Mouse (Mus musculus): ENCODE results near the gene Sema3b.
A peak's percentile ranks its signal among the peaks of the same experiment; 100 is the strongest.

Gene Sema3b

GRCm38 (mm10) chr9:107633091-107633660 lies 24.1 kb upstream of the Sema3b start:
- DNase-seq (ENCODE audit: extremely low read depth, low read depth) = no peak

DNA sequence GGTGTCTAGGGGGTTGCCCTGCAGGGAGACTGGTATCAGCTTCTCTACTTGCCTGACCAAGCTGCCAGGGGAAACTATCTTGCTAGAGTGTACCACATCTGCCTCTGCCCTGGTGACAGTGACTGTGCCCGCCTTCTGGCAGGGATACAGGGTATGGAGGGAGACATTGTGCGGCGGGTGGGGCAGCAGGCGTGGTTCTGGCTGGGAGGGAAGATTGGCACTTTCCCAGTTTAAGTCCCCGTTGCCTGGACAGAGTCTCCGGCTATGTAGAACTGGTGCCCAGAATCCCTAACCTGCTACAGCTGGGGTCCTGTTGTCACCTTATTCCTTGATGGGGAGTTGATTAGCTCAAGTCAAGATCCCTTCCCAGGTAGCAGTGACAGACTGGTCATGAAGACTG lies 23.4 kb upstream of the Sema3b start:
- DNase-seq (ENCODE audit: extremely low read depth, low read depth) = no peak

- DNase-seq (ENCODE audit: extremely low read depth, low read depth) = no peak
Measured at GRCm38 (mm10) chr9:107631861-107632260, 22.8 kb upstream of the Sema3b start.

GRCm38 (mm10) chr9:107631311-107631826 lies 22.3 kb upstream of the Sema3b start:
- no peak for DNase-seq (ENCODE audit: extremely low read depth, low read depth)

- no peak for DNase-seq (ENCODE audit: extremely low read depth, low read depth)
Measured at GRCm38 (mm10) chr9:107630576-107630975, 21.5 kb upstream of the Sema3b start.

- no peak for DNase-seq (ENCODE audit: extremely low read depth, low read depth)
Measured at GRCm38 (mm10) chr9:107629901-107630425, 20.9 kb upstream of the Sema3b start.

- no peak for DNase-seq (ENCODE audit: extremely low read depth, low read depth)
Measured at GRCm38 (mm10) chr9:107629411-107629730, 20.3 kb upstream of the Sema3b start.

- peak; percentile 80 for DNase-seq (ENCODE audit: extremely low read depth, low read depth)
Measured at GRCm38 (mm10) chr9:107628721-107629410, 19.8 kb upstream of the Sema3b start.

DNA sequence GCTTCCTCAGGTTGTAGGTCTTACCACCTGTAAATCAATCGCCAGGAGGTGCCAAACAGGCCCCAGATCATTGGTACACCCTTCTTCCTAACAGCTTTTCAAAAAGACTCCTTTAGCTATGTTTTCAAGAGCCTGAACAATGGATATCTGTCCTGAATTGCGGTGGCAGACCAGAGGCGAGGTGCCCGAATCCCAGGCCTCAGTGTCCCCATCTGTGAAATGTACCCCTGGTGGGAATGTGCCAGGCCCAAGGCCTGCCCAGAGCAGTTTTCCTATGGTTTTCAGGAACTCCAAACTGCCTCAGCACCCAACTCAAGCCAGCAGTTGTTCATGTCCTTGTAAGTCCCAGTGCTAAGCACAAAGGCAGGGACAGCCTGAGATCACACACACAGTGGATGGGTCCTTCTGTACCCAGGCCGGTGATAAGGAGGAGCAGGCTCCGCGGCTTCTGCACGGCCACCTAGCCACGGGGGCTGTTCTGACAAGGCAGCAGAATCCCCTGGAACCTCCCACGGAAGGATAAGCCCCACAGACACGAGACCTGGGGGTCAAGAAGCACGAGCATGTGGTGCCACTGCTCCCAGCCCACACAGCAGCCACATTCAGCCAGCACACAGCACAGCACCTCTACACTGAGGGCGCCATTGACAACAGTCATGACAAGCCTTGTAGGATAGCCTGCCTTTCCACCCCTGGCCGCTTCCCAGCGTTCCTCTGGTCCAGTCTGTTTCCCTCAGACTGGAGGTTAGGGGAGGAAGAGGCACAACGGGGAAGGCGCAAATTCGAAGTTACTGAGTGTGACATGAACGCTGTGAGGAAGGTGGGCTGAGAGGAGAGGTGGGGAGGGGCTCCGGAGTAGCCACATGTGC lies 18.6 kb upstream of the Sema3b start:
- DNase-seq (ENCODE audit: extremely low read depth, low read depth) = no peak

GRCm38 (mm10) chr9:107626844-107627277 lies 17.8 kb upstream of the Sema3b start:
- no peak for DNase-seq (ENCODE audit: extremely low read depth, low read depth)

DNA sequence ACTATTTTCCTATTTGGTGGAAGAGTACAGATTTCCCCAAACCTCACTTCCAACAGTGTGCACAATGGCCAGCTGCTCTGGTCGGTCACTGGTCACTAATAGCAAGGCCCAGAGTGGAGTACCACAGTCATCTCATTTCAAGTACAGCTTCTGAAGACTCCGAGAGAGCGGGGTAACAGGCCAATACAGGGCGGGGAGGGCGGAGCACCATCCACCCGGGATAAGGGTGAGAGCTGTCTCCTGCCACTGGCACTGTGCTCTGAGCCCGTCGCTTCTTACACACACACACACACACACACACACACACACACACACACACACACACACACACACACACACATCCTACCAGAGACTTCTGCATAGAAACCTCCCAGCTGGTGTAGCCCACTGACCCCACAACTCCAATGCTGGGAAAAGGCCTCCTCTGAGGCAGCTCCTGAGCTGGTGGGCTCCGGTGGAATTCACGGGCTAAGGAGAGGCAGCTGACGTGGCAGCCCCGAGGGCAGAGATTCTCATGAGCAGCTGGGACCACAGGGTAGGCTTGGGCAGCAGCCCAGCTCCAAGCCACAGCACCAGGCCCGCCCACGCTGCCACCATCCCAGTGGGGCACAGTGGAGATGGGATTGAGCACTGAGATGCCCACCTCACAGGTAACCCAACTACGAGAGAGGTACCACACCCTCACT lies 17.3 kb upstream of the Sema3b start:
- no peak for DNase-seq (ENCODE audit: extremely low read depth, low read depth)

DNA sequence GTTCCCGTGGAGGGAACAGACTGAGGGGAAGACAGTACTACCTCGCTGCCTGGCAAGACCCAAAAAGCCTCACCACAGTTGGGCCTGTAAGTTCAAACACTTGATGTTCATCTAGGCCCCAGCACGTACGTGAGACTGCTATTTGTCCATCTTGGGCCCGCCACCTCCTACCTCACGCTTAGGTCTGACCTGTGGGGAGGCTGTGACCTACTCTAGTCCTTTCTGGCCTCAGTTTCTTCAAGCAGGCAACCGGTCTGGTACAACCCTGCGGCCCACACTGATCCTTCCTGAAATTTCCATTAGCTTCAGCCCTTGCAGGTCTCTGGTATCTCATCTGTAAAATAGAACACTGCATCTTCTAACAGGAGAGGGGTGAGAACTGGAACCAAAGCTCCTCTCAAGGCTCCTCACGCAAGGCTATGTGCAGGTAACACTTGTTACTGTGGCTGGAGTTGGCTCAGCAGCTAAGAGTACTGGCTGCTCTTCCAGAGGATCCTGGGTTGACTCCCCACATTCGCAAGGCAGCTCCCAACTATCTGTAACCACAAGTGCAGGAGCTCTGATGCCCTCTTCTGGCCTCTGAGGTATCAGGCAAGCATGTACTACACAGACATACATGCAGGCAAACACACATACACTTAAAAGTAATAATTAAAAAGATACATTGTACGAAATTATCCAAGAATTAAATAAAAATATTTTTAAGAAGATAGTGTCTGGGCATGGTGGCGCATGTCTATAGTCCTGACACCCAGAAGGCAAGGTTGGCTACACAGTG lies 16.5 kb upstream of the Sema3b start:
- no peak for DNase-seq (ENCODE audit: extremely low read depth, low read depth)

DNA sequence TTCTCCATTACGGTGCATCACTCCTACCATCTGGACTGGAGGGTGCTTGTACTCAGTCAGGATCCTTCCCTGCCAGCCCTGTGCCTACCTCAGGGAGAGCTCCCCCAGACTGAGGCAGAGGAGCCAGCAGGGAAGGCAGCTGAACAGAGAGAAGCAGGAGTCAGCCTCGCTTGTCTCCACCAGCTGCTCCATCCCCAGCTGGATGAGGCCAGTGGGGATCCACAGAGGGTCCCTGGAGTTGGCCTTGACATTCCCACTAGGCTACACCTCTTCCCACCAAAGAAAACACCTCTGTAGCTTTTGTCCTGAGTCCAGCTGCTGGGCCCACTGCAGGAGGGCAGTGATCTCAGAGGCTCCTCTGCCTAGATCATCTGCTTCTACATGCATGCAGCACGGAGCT lies 15.9 kb upstream of the Sema3b start:
- no peak for DNase-seq (ENCODE audit: extremely low read depth, low read depth)

GRCm38 (mm10) chr9:107624539-107624938 lies 15.5 kb upstream of the Sema3b start:
- no peak for DNase-seq (ENCODE audit: extremely low read depth, low read depth)

- DNase-seq (ENCODE audit: extremely low read depth, low read depth) = no peak
Measured at GRCm38 (mm10) chr9:107620954-107621353, 11.9 kb upstream of the Sema3b start.

DNA sequence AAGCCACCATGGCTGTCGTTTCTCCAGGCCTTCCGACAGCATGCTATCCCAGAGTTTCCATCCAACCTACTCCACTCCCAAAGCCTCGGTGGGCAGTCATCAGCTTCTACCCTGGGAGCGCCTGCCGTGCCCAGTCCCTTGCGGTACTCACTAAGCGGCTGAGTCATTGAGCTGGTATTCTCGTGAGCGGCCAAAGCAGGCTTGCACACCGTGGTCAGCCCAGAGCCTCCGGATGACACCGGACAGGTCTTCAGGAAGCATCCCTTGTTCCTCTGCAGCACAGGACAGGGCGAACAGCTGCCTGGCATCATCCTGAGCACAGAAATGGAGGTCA lies 10.5 kb upstream of the Sema3b start:
- DNase-seq (ENCODE audit: extremely low read depth, low read depth) = no peak

- DNase-seq (ENCODE audit: extremely low read depth, low read depth) = no peak
Measured at GRCm38 (mm10) chr9:107618778-107619545, 9.9 kb upstream of the Sema3b start.

- no peak for DNase-seq (ENCODE audit: extremely low read depth, low read depth)
Measured at GRCm38 (mm10) chr9:107618098-107618497, 9.1 kb upstream of the Sema3b start.

DNA sequence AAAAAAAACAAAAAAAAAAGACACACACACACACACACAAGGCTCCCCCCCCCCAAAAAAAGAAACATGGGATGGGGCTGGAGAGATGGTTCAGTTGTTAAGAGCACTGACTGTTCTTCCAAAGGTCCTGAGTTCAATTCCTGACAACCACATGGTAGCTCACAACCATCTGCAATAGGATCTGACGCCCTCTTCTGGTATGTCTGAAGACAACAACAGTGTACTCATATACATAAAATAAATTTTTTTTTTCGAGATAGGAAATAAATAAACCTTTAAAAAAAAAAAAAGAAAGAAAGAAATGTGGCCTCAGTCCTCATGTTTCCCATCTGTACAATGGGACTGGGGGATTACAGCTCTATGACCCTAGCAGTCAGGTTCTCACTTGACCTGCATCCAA lies 8.4 kb upstream of the Sema3b start:
- DNase-seq (ENCODE audit: extremely low read depth, low read depth) = no peak

DNA sequence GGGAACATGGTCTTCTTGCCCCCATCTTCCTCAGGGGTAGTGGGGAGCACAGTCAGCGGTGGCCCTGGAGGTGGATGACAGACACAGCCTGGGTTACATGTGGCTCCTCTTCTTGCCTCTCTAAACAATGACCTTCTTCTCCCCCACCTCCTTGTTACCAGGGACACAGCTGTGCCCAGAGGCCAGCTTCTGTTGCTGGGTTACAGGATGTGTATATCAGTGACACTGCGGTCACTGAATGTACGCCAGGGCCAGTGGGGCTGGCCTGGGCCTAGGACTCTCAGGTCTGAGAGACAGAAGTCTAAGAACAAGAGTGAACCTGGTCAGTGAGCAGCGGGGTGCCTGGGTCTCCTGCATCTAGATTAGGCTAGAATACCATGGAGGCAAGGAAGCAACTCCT lies 6.0 kb upstream of the Sema3b start:
- no peak for DNase-seq (ENCODE audit: extremely low read depth, low read depth)

All from MEL-GATA-1-ER (cell line).